Mouse (Mus musculus) Muller cell, postnatal 12 days (primary cell): ENCODE measurements around the gene Foxp1.
A peak's percentile ranks its signal among the peaks of the same experiment; 100 is the strongest.

Experiments used
- DNase-seq: peaks from one replicate; pipeline ENCODE4 v3.0.0-alpha.2; 2015; ENCODE audit errors: inconsistent ontology term

The Foxp1 gene

DNA sequence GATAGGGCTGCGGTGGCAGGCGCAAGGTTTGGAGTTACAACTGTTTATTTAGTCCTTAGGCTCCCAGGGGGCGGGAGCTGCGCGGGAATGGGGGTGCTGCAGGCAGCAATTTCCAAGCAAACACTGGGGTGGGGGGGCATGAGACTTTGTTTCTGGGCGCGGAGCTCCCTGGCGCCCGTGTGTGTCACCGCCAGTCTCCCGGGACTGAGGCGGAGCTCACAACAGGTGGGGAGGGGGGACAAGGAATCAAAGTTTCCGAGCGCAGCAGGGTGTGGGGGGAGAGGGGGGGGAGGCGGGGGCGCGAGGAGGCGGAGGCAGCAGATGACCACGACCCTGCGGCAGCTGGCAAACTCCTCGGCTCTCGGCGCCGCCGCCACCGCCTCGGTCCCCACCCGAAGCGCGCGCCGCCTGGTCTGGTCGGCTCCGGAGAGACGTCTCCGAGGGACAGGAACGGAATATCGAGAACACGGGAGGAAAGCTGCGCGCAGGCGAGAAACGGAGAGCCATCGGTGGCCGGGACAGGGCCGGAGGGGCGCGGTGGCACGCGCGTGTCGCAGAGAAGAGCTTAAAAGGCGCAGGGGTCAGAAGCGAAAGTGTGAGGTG, 1.4 kb downstream of the Foxp1 start:
- DNase-seq, result peak; percentile 74

DNA sequence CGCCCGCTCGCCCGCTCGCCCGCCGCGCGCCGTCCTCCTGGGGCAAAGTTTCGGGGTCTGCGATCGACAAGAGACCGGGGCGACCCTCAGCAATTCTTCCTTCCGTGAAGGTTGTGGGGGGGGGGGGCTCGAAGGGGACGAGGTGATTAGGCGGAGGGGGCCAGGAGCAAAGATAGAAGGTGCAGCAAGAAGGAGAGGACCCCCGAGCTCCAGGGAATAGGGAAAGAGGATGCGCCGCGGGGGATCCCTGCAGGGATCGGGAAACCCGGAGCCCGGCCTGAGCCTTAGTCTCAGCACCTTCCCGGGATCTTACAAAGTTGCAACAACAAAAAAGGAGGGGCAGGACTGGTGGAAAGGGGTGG, 1.9 kb downstream of the Foxp1 start:
- DNase-seq, result no peak

DNA sequence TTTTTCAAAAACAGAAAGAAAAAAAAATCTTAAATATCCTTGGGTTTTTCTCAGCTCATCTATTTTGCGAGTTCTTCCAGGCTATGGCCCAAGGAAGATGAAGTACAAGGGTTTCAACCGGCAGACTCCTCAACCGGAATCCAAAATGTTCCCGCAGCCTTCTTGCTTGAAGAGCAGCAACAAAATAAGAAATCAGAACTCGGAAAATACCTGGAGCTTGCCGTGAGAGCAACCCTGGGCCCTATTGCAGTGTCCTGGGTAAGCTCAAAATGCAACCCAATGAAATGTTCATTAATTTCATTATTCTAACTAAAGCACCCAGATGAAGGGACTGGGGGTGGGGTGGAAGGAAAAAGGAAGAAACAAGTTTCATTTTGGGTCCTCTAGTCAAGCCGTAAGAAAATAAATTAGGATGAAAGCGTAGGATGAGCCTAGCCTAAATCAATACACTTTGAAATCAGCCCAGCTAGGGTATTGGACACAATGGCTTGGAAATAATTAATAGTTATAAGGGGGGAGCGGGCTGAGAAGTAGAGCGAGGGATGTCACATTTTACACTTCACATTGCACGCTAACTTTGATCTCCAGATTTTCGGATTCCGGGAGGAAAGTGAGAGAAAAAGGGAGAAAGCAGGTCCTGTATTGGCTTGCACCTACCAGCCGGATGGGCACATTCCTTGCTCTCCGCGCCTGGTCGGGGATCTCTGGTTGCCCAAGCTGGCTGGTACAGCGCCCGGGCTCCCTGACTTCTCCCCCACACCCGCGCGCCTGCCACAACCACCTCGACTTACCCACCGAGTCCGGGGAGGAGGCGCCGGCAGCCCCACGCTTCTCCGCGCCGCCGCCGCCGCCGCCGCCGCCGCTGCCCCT, 2.5 kb downstream of the Foxp1 start:
- peak; percentile 36 for DNase-seq

DNA sequence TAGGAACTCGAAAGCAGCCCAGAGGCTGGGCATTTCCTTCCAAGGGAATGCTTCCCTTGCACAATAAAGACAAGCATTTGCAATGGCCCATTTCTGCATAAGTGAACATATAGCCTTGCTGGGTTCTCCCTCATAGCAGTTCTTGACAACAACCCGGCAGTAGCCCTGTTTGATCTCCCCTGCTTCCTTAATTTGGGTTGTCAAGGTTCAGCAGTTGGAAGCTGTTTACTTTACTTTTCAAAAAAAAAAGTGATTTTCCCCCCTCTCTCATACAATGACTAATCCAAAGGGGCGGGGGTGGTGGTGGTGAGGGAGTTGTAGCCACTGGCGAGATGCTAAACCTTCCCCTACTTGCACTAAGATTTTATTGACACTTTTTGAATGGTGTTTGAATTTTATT, 3.5 kb downstream of the Foxp1 start:
- DNase-seq, result peak; percentile 13

DNA sequence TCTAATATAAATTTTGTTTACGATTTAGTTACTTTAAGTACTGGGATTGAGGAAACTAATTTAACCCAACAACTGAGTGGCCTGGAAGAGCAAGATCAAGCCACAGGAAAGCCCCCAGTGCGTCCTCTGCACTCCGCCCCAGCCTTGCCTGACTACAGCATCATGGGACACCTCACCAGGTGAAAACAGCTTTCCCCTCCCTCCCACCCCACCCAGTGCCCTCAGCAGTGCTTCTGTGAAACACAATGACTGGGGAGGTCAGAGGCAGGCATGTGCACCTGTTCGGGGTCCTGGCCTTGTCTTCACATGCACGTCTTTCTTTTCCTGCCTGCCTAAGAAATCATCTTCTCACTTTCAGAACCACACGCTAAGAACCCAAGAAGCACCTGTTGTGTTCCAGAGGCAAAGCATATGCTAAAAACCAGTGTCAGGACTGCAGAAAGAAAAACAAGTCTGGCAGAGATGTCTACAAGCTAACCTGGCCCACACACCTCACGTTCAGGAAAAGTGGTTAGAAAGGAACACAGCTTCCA, 6.8 kb downstream of the Foxp1 start:
- no peak for DNase-seq

DNA sequence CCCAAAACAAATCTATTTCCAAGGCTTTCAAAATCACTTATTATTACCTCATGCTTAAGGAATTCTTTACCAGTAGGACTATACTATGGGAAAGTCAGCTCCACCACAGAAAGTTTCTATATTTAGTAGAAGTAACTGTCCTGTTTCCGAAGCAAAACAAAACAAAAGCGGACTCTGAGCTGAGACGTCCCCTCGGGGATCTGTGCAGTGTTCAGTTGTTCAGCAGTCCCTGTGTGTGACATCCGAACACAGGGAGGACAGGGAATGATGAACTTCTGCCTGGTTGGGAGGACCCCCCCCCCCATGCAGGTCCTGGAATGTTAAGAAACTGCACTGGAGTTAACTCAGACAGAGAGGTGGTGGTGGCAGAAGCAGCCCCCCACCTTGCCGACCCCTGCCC, 10.7 kb downstream of the Foxp1 start:
- no peak for DNase-seq

DNA sequence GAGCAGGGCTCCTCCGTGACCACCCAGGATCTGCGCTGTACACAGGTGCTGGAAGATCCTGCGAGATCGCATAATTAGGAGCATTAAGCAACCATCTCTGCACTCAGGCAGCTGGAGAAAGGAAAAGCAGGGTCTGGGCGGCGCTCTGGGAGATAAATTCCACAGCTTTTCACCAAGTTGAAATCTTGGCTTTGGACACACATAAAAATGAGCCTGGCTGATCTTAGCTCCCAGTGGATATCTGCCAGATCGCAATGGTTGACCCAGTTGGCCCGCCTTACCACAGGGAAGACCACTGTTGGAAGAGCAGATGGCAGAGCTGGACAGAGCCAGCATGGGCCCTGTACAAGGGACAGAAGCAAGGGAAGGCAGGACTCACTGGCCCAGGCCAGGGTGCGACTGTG, 13.3 kb downstream of the Foxp1 start:
- DNase-seq, result peak; percentile 86

DNA sequence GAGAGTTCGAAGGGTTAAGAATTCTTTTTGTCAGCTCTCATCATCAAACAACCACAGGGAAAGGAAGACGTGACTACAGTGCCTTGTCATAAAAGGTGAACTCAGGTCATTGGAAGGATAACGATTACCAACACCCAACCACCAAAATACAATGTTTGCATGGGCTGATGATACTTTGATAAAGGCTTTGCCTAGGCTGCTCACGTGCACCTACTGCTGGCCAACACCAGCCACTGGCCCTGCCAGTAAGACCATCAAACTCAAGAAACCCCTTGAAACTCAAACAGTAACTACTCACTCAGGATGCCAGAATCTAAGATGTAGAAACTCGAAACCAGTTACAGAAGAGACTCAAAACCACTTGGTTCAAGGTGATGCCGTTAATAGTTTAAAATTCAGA, 15.7 kb downstream of the Foxp1 start:
- DNase-seq, result no peak

DNA sequence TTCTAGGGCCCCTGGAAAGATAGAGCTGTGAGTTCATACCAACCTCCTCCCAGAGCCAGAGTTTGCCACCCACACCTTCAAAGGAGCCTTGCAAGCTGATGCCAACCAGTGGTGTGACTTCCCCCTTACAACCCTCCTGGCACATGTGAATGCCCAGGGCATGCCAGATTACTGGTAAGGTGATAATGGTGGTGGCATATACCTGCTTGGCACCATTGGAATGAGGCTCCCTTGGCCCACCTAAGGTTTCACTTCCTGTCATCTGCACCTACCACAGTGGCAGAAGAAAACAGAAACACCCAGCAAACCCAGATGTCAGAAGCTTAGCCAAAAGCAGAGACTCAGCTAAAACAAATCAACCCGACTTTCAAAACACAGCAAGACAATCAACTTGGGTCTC, 18.8 kb downstream of the Foxp1 start:
- DNase-seq, result no peak

DNA sequence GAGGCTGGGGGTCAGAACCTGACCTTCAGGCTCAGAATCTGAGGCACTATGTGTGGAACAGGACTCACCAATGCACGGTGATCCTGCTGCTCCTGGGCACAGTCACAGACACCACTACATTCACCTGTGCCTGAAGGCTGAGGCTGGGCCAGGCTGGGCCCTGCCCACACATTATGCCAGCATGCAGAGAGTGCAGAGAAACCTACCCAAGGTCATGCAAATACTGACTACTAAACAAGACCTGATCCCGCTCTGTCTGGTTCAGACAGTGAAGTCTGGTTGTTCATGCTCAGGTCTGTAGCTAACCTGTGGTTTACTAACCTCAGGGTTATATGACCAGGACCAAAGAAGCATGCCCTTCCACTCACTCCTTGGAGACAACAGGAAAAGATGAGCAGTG, 19.8 kb downstream of the Foxp1 start:
- no peak for DNase-seq

DNA sequence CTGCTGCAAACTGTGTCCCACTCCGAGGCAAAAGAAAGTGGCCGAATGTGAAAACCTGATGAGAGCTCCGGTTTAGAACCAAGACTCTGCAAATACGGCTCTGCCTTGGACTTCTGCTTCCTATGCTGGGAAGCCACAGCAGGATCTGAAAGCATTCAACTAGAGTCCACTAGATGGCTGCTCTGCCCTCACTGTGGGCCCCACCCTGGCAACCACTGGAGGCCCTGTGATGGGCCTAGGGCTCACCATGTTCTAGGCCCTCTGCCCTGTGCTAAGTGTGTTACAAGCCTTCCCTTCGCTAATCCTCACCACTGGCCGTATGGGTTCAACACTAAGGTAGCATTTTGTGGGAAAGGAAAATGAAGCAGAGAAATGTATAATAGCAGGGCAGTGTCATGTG, 20.2 kb downstream of the Foxp1 start:
- no peak for DNase-seq

DNA sequence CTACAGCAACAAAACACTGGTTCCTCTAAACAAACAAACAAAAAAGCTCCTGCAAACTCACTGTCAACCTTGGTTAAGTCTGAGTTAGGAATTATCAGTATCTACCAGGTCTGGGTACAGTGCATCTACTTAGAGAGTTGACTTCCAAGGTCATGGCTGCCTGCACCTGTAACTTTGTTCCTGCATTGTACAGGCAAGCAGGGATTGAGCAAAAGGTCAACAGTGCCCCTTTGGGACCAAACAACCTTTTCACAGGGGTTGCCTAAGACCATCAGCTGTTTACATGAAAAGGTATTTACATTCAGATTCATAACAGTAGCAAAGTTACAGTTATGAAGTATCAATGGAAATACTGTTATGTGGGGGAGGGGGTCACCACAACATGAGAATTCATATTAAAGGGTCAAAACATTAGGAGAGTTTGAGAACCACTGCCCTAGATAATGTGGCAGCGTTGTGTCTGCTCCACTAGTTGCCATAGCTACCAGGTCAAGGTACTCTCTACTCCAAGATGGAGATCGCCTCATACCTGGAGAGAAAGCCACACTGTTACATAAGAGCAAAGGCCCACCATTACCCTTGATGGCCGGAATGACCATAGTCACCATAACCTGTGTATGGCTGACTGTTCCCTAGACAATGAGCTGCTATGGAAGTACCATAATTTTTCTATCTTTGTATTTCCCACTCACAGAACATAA, 21.8 kb downstream of the Foxp1 start:
- DNase-seq, result no peak

DNA sequence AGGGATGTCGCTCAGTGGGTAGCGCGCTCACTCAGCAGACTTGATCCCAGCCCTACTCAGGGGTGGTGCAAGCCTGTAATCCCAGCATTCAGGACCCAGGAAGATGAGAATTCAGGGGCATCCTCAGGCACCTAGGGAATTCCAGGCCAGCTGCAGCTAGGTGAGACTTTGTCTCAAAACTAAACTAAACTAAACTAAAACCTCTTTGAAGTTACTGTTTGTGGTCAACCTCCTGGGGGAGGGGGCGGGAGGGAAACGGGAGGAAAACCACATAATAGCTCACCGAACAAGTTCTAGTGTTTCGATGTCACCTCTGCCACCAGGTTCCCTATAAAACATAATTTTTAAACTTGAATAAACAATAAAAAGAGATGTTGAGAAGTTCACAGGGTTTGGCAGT, 24.4 kb downstream of the Foxp1 start:
- no peak for DNase-seq

DNA sequence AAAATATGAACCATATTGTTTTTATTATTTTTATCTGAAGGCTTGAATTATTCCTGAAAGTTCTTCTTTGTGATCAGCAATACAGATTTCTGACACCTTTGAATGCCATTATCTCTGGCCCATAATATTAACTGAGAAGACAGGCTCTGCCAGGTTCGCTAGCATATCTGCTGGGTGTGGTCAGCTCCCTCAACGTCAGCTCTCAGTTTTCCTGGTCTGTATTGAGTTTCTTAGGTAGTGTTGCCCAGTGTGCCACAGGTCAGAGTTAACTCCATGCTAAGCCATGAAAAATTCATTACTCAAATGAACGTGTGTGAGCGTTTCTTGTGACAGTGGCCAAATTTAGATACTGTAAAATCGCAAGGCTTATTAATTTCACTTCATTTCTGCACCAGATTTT, 26.4 kb downstream of the Foxp1 start:
- DNase-seq, result no peak

DNA sequence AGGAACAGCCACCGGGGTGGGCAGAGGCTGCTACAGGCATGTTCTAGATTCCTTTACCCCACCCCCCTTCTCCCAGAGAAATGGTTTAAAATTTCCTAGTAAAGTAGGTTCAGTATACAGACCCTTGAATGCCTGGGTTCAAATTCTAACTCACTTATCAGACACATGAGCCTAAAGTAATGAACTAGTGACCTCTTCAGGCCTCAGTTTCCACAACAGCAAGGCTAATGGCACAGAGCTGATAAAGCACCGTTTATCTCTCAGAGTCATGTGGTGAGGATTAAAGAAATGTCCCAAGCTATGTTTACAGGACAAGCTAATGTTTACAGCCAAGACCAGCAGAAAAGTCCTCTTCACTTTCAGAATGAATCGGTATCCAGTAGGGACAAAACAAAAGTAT, 29.6 kb downstream of the Foxp1 start:
- DNase-seq, result no peak

DNA sequence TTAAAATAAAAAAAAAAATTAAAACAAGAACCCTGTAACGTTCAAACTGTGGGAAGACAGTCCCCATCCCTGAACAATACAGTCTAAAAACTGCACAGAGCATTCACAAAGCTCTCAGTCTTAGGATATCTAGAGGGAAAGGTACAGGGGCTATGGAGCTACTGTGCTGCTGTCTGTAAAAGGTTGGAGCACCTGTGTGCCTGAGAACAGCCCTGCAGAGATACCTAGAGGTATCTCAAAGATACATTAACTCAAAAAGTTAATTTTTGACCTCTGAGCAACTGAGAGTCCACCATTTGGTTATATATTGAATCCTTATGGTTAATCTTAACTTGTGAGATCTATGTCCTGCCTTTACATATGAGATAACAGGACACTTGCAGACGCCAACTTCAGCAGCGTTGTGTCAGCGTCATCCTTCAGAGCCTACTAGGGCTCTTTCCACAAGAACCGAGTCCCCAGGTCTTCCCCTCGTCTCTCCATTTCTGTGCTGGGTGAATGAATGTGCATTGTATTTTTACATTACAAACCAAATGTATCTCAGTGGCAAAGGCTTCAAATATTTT, 30.5 kb downstream of the Foxp1 start:
- DNase-seq, result no peak

DNA sequence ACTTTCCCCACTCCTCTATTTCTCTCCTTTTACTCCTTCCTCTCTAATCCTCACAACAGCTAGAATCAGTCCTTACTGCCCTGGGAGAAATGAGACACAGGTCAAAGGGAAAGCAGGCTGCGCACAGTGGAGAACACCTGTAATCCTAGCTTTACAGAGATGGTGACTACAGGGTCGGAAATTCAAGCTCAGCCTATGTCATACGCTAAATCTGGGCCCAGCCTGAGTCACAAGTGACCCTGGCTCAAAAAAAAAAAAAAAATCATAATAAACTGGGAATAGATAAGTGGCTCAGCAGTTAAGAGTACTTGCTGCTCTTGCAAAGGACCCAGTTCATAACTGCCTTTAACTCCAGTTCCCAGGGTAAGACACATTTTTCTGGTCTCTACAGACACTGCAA, 31.4 kb downstream of the Foxp1 start:
- DNase-seq, result no peak

DNA sequence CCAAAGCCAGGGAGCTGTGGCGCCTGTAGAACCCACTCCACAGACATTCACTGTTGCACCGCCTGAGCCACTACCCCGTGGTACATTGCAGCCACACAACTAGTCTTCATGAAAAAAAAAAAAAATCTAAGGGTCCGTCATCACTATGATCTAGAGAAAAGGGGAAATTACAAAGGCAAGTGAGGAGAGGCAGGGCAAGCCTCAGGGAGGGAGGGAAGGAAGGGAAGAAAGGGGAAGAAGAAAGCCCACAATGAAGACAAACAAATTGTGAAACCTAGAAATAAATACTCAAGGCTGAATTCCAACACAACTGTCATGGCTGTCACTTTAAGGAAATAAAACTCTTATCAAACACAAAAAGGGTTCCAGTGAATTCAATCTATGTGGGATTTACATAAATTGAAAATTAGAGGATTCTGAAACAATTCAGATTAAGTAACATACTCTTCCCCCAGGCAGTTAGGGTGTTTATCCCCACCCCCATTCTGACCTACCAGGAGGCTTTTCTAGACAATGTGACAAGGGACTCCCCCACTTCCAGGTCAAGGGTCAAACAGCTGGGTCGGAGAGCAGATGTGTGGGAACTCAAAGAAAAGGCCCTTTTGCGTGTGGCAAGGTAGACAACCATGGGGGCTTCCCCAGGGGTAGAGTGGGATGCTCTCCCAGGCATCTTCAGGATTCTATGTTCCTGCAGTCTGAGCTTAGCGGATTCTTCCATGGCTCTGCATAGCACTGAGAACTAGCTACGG, 32.4 kb downstream of the Foxp1 start:
- no peak for DNase-seq

DNA sequence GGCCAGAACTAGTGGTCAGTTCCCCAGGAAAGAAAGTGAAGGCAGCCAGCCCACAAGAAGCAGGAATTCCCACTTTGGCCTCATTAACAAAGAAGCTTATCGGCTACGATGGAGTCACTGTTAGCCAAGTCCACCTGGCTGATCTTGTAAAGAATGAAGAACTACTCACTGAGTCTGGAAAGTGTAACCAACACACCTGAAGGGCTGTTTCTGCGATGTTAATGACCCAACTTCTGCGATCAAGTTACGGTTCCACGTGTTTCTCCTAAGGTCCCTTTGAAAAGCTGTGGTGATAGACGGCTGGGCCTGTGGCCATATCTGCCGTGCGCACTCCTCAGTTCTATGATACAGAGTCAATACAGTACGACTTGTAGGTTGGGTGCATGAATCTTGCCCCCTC, 33.1 kb downstream of the Foxp1 start:
- no peak for DNase-seq

DNA sequence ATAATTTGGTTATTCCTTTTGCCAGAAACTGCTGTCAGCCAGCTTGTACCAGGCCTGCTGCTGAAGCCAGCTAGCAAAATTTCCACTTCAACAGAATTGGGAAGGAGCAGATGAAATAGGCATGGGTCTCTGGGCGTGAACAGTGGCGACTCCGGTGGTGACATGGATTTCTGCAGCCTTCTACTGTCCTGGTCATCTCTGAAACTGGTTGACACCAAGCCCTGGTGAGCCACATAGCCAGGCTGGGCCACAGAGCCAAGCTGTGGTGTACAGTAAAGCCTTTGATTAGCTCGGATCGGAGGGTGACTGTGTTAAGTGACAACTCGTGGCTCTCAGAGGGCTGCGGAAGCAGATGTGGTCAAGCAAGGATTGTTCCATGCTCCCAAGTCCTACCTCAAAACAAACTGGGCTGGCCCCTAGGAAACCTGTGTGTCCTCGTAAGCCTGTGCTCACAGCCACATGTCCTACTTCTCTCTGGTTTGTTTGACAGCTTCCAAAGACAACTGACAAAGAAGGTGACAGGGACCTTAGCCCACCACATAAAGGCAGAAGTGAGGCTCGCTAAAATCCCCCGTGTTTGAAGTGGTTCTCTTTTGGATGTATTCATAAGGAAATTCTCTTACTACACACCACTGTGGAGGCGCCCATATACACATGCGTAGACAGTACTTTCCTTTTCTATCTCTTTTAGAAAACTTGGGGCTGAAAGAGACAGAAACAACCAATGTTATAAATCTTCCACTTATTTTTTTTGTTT, 36.5 kb downstream of the Foxp1 start:
- peak; percentile 81 for DNase-seq
